Mouse (Mus musculus): ENCODE data around the gene Gprc5d.

DNA sequence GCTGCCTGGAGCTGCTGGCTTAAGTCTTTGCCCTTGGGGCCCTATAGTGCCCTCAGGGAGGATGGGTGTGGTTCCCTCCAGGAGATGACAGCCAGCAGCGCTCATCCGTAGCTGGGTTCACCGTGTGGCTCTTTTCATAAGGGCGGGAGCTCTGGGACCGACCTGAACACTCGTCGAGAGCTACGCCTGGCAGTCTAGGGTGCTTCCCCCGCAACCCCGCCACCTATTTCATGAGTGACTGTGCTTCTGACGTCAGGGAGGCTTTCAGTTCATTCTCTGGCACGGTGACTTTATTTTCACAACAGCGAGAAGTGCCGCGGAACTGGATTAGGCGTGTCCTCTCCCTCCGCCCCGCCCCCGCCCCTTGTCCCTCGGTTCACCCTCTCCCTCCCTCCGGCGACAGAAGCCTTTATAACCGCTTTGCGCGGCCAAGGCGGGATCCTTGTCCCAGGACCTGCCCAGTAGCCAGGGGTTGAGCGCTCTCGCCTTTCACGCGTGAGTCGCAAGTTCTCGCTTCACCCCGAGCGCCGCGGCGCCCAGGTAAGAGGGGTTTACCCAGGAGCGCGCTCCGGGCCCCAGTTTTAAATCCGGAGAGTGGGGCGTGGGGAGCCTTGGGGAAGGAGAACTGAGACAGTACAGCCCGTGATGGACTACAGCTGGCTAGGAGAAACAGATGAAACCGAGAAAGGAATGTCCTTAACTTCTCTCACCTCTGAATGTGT lies 52.7 kb downstream of the Gprc5d start, which contains the start of gene Gprc5a:
- no peak for TF ChIP-seq CTCF (IDR thresholded peaks at IDR 0.05; ENCODE audit: low read depth)
- no peak for TF ChIP-seq EP300 (IDR thresholded peaks at IDR 0.05; ENCODE audit: low read depth)
